Mouse (Mus musculus): ENCODE measurements around the gene Cdc14a.

DNA sequence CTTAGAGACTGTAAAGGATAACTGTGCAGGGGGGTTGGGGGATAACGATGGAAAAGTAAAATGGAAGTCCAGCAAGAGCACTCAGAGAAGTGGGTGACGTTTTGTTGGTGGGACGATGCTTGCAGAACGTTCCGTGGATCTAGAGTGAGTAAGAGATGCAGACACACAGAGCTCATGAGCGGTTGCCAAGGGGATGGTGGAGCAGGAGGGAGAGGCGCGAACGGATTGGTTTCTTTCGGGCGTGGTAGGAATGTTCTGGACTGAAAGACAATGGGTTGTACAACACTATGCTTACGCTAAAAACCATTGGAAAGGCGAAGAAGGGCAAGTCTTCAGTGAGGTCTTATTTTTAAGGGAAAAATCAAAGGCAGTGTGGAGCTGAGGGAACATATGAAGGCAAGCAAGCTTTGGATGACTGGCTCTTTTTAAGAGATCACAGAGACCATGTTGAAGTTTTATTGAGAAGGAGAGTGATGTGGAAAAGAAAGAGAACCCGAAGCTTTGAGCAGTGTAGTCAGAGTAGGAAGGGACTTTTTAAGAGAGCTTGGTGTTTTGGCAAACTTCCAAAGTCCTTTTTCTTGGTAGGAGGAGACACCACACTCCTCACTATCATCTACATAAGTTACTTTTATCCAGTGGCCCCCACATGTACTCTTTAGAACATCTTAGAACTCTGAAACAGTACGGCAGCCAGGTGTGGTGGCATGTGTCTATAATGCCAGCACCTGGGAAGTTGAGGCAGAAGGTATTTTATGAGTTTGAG is 68.6 kb downstream of the Cdc14a start:
- TF ChIP-seq POLR2A (IDR thresholded peaks at IDR 0.05; ENCODE audit: control insufficient read depth, extremely low read depth, insufficient read depth, low read length, poor library complexity) = no peak
- no peak for TF ChIP-seq CTCF (IDR thresholded peaks at IDR 0.05; ENCODE audit: borderline replicate concordance, control insufficient read depth, extremely low read depth, insufficient read depth, low read length, poor library complexity)

Measured in thymus, adult 2 months (tissue).